Mouse (Mus musculus): ENCODE measurements around the gene Abcg1. TPM values are rescaled to one million over a fixed set of nuclear protein-coding genes. Genes with fewer than 3 reads are reported as not detected.
A peak's percentile ranks its signal among the peaks of the same experiment; 100 is the strongest.

Abcg1 gene
- polyA plus RNA-seq, 1 experiment from 2014 or later, result 13.0 TPM

GRCm38 (mm10) chr17:31057891-31058744 is 643 bp downstream of the Abcg1 start:
- peak; percentile 62 for ATAC-seq (ENCODE audit: low FRiP score, low read depth)
- peak overlapping the region; percentile 32; the same call in 1 of the 2 replicates for H3K27ac ChIP-seq
- H3K9ac ChIP-seq, result peak overlapping the region; percentile 64
- peaks cover 24% of the 10 kb centered on the region for H3K27me3 ChIP-seq (replicated peaks)
- 2% methylated on average over 31 of the region's 31 CpGs for WGBS
- peaks cover 14% of the 10 kb centered on the region for H3K4me1 ChIP-seq
- H3K4me2 ChIP-seq (replicated peaks), result peak overlapping the region; percentile 91
- peak overlapping the region; percentile 53 for H3K4me3 ChIP-seq
- peaks cover 7% of the 10 kb centered on the region; the same call in 1 of the 2 replicates for H3K9me3 ChIP-seq
- H3K36me3 ChIP-seq, result no peaks in the 10 kb centered on the region

- Histone ChIP-seq H3K4me3 (peak overlapping the region; percentile 53), H3K36me3 (no peaks in the 10 kb centered on the region), H3K9me3 (peaks cover under 1% of the 10 kb centered on the region; the same call in 1 of the 2 replicates), H3K4me2 (replicated peaks) (peak overlapping the region; percentile 91), H3K9ac (peak overlapping the region; percentile 64), H3K27ac (0 out of 2 replicates have a peak overlapping the region, but pooled peaks have one; percentile 26), H3K4me1 (peaks cover 14% of the 10 kb centered on the region), H3K27me3 (replicated peaks) (peaks cover 24% of the 10 kb centered on the region)
- ATAC-seq (ENCODE audit: low FRiP score, low read depth), result no peak
- 2% methylated on average over 13 of the region's 13 CpGs for WGBS
Observed at GRCm38 (mm10) chr17:31058745-31059085, 1.2 kb downstream of the Abcg1 start.

GRCm38 (mm10) chr17:31060196-31060587 is 2.7 kb downstream of the Abcg1 start:
- WGBS, result 76% methylated on average over 4 of the region's 4 CpGs
- H3K27ac ChIP-seq, result no peak overlapping the region
- H3K27me3 ChIP-seq (replicated peaks), result peaks cover 24% of the 10 kb centered on the region
- peaks cover 14% of the 10 kb centered on the region for H3K4me1 ChIP-seq
- no peak overlapping the region for H3K9ac ChIP-seq
- no peak overlapping the region for H3K4me2 ChIP-seq (replicated peaks)
- no peak for ATAC-seq (ENCODE audit: low FRiP score, low read depth)
- no peaks in the 10 kb centered on the region for H3K9me3 ChIP-seq
- H3K4me3 ChIP-seq, result no peak overlapping the region
- no peaks in the 10 kb centered on the region for H3K36me3 ChIP-seq

GRCm38 (mm10) chr17:31060588-31061345 is 3.3 kb downstream of the Abcg1 start:
- Histone ChIP-seq H3K4me1 (peaks cover 14% of the 10 kb centered on the region), H3K27ac (no peak overlapping the region), H3K4me3 (no peak overlapping the region), H3K27me3 (replicated peaks) (peaks cover 24% of the 10 kb centered on the region), H3K36me3 (no peaks in the 10 kb centered on the region), H3K4me2 (replicated peaks) (no peak overlapping the region), H3K9me3 (no peaks in the 10 kb centered on the region), H3K9ac (no peak overlapping the region)
- ATAC-seq (ENCODE audit: low FRiP score, low read depth), result no peak
- 72% methylated on average over 13 of the region's 13 CpGs for WGBS

- Histone ChIP-seq H3K36me3 (peaks cover 1% of the 10 kb centered on the region; the same call in 1 of the 2 replicates), H3K4me3 (no peak overlapping the region), H3K27ac (no peak overlapping the region), H3K4me1 (peaks cover 15% of the 10 kb centered on the region), H3K4me2 (replicated peaks) (no peak overlapping the region), H3K27me3 (replicated peaks) (peaks cover 24% of the 10 kb centered on the region), H3K9me3 (no peaks in the 10 kb centered on the region), H3K9ac (no peak overlapping the region)
- 77% methylated on average over 3 of the region's 3 CpGs for WGBS
- ATAC-seq (ENCODE audit: low FRiP score, low read depth), result no peak
Observed at GRCm38 (mm10) chr17:31061346-31062095, 4.0 kb downstream of the Abcg1 start.

GRCm38 (mm10) chr17:31066058-31066457 is 8.6 kb downstream of the Abcg1 start:
- Histone ChIP-seq H3K9me3 (no peaks in the 10 kb centered on the region), H3K4me1 (peaks cover 16% of the 10 kb centered on the region), H3K27ac (no peak overlapping the region), H3K4me2 (replicated peaks) (no peak overlapping the region), H3K9ac (no peak overlapping the region), H3K27me3 (replicated peaks) (no peaks in the 10 kb centered on the region), H3K36me3 (peaks cover 3% of the 10 kb centered on the region; the same call in 1 of the 2 replicates), H3K4me3 (no peak overlapping the region)
- WGBS, result 65% methylated on average over 6 of the region's 6 CpGs
- no peak for ATAC-seq (ENCODE audit: low FRiP score, low read depth)

- Histone ChIP-seq H3K9ac (no peak overlapping the region), H3K9me3 (no peaks in the 10 kb centered on the region), H3K4me1 (peaks cover 25% of the 10 kb centered on the region), H3K27me3 (replicated peaks) (no peaks in the 10 kb centered on the region), H3K36me3 (peaks cover 3% of the 10 kb centered on the region; the same call in 1 of the 2 replicates), H3K27ac (no peak overlapping the region), H3K4me2 (replicated peaks) (no peak overlapping the region), H3K4me3 (no peak overlapping the region)
- WGBS, result 81% methylated on average over 11 of the region's 11 CpGs
- no peak for ATAC-seq (ENCODE audit: low FRiP score, low read depth)
Observed at GRCm38 (mm10) chr17:31067051-31067450, 9.6 kb downstream of the Abcg1 start.

- H3K9ac ChIP-seq, result no peak overlapping the region
- H3K4me2 ChIP-seq (replicated peaks), result no peak overlapping the region
- H3K9me3 ChIP-seq, result no peaks in the 10 kb centered on the region
- WGBS, result 78% methylated on average over 6 of the region's 6 CpGs
- no peak overlapping the region for H3K27ac ChIP-seq
- peaks cover 45% of the 10 kb centered on the region for H3K4me1 ChIP-seq
- no peak for ATAC-seq (ENCODE audit: low FRiP score, low read depth)
- peaks cover 3% of the 10 kb centered on the region; the same call in 1 of the 2 replicates for H3K36me3 ChIP-seq
- H3K27me3 ChIP-seq (replicated peaks), result no peaks in the 10 kb centered on the region
- H3K4me3 ChIP-seq, result no peak overlapping the region
Observed at GRCm38 (mm10) chr17:31069121-31069520, 11.6 kb downstream of the Abcg1 start.

GRCm38 (mm10) chr17:31069845-31070244 is 12.4 kb downstream of the Abcg1 start:
- Histone ChIP-seq H3K27me3 (replicated peaks) (no peaks in the 10 kb centered on the region), H3K9ac (no peak overlapping the region), H3K27ac (no peak overlapping the region), H3K4me3 (no peak overlapping the region), H3K4me2 (replicated peaks) (no peak overlapping the region), H3K4me1 (peaks cover 50% of the 10 kb centered on the region), H3K36me3 (peaks cover 3% of the 10 kb centered on the region; the same call in 1 of the 2 replicates), H3K9me3 (no peaks in the 10 kb centered on the region)
- 85% methylated on average over 4 of the region's 4 CpGs for WGBS
- ATAC-seq (ENCODE audit: low FRiP score, low read depth), result no peak

GRCm38 (mm10) chr17:31070403-31071185 is 13.1 kb downstream of the Abcg1 start:
- WGBS, result 54% methylated on average over 6 of the region's 6 CpGs
- H3K9ac ChIP-seq, result no peak overlapping the region
- no peaks in the 10 kb centered on the region for H3K27me3 ChIP-seq (replicated peaks)
- no peak overlapping the region for H3K4me3 ChIP-seq
- peaks cover 50% of the 10 kb centered on the region for H3K4me1 ChIP-seq
- no peak overlapping the region for H3K27ac ChIP-seq
- no peak overlapping the region for H3K4me2 ChIP-seq (replicated peaks)
- ATAC-seq (ENCODE audit: low FRiP score, low read depth), result no peak
- no peaks in the 10 kb centered on the region for H3K9me3 ChIP-seq
- H3K36me3 ChIP-seq, result peaks cover 3% of the 10 kb centered on the region; the same call in 1 of the 2 replicates

All from neural tube, embryonic 12.5 days (tissue).